Mouse (Mus musculus) limb, embryonic 11.5 days (tissue): ENCODE results near the gene Gm11168. TPM values are rescaled to one million over a fixed set of nuclear protein-coding genes. Genes with fewer than 3 reads are reported as not detected.
"Not testable (repeated sequence)": the region's sequence is repeated elsewhere in the genome, so short reads cannot be mapped to it uniquely, and the experiment has no call there.

Experiments
- ATAC-seq: fragments of 200-750 bp; cut with Nextera tagmentation; 2 replicates; pipeline ENCODE4 v1.8.0; 2017; ENCODE audit warnings: low read depth; ENCODE audit not compliant: insufficient number of reproducible peaks, low FRiP score, low TSS enrichment
- DNase-seq: peaks from one replicate; pipeline ENCODE4 v3.0.0-alpha.2; 2015; ENCODE audit warnings: low spot score
- H3K27ac ChIP-seq: fragments of 300-500 bp; sonication (generic); replicated peaks from 2 replicates; pipeline ENCODE4 v1.5.1; 2014; ENCODE audit warnings: low read depth, mild to moderate bottlenecking, low read length
- H3K27me3 ChIP-seq: fragments of 300-500 bp; sonication (generic); 2 replicates; pipeline ENCODE4 v1.6.1; 2014; ENCODE audit warnings: mild to moderate bottlenecking, low read length, mixed read lengths; ENCODE audit not compliant: control insufficient read depth, insufficient read depth
- H3K36me3 ChIP-seq: fragments of 300-500 bp; sonication (generic); 2 replicates; pipeline ENCODE4 v1.6.1; 2014; ENCODE audit warnings: mild to moderate bottlenecking, low read length, moderate library complexity, mixed read lengths; ENCODE audit not compliant: control insufficient read depth, insufficient read depth
- H3K4me1 ChIP-seq: fragments of 300-500 bp; sonication (generic); 2 replicates; pipeline ENCODE4 v1.6.1; 2014; ENCODE audit warnings: low read length, mixed read lengths; ENCODE audit not compliant: control insufficient read depth, insufficient read depth
- H3K4me2 ChIP-seq: fragments of 300-500 bp; sonication (generic); 2 replicates; pipeline ENCODE4 v1.6.1; 2014; ENCODE audit warnings: low read depth, mild to moderate bottlenecking, moderate library complexity; ENCODE audit not compliant: severe bottlenecking
- H3K4me3 ChIP-seq: fragments of 300-500 bp; sonication (generic); 2 replicates; pipeline ENCODE4 v1.5.1; 2014; ENCODE audit warnings: low read depth, low read length
- H3K9ac ChIP-seq: fragments of 300-500 bp; sonication (generic); 2 replicates; pipeline ENCODE4 v1.6.1; 2014; ENCODE audit warnings: mild to moderate bottlenecking, low read length
- H3K9me3 ChIP-seq: fragments of 300-500 bp; sonication (generic); 2 replicates; pipeline ENCODE4 v1.6.1; 2016; ENCODE audit warnings: low read length; ENCODE audit not compliant: control insufficient read depth
- WGBS: fragments of 180-500 bp; shearing (Covaris S2); extraction: QIAGEN DNeasy Blood & Tissue Kit; methylation state at CpG from one replicate; pipeline ENCODE4 v1.1.7; 2014; 5-methylcytosine and 5-hydroxymethylcytosine counted together
- microRNA-seq: library from miRNA; unstranded; fragments of <30 nt; microRNA quantifications from one replicate; pipeline ENCODE4, GENCODE M21; 2016
- polyA plus RNA-seq: library from polyadenylated mRNA; unstranded; fragments of >200 nt; fragmentation: Nextera tagmentation; extraction: Ambion mirVana; gene quantifications from 2 replicates; pipeline ENCODE4 v1.2.1, GENCODE M21; 2014

Gene Gm11168
- polyA plus RNA-seq, 1 experiment from 2014 or later = not detected

DNA sequence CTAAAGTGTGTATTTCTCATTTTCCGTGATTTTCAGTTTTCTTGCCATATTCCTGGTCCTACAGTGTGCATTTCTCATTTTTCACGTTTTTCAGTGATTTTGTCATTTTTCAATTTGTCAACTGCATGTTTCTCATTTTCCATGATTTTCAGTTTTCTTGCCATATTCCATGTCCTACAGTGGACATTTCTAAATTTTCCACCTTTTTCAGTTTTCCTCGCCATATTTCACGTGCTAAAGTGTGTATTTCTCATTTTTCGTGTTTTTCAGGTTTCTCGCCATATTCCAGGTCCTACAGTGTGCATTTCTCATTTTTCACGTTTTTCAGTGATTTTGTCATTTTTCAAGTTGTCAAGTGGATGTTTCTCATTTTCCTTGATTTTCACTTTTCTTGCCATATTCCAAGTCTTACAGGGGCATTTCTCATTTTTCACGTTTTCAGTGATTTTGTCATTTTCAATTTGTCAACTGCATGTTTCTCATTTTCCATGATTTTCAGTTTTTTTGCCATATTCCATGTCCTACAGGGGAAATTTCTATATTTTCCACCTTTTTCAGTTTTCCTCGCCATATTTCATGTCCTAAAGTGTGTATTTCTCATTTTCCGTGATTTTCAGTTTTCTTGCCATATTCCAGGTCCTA, 27.7 kb downstream of the Gm11168 start:
- 69% methylated on average over 2 of the region's 10 CpGs for WGBS
- not testable (repeated sequence) for H3K9me3 ChIP-seq, H3K4me2 ChIP-seq, ATAC-seq, H3K27me3 ChIP-seq, H3K4me3 ChIP-seq, H3K36me3 ChIP-seq, H3K27ac ChIP-seq, H3K4me1 ChIP-seq, H3K9ac ChIP-seq
- peak; percentile 83 for DNase-seq

DNA sequence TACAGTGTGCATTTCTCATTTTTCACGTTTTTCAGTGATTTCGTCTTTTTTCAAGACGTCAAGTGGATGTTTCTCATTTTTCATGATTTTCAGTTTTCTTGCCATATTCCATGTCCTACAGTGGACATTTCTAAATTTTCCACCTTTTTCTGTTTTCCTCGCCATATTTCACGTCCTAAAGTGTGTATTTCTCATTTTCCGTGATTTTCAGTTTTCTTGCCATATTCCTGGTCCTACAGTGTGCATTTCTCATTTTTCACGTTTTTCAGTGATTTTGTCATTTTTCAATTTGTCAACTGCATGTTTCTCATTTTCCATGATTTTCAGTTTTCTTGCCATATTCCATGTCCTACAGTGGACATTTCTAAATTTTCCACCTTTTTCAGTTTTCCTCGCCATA, 31.2 kb downstream of the Gm11168 start, which contains the start of gene Gm17535:
TSS of gene Gm17535 (plus strand) at position 301 of the 400 bp plus-strand sequence.
- WGBS = no CpG with 5 or more reads among the region's 8 CpGs
- H3K9me3 ChIP-seq, H3K27me3 ChIP-seq, H3K27ac ChIP-seq, H3K4me2 ChIP-seq, H3K36me3 ChIP-seq, H3K9ac ChIP-seq, H3K4me3 ChIP-seq, DNase-seq, ATAC-seq, H3K4me1 ChIP-seq: not testable (repeated sequence)

DNA sequence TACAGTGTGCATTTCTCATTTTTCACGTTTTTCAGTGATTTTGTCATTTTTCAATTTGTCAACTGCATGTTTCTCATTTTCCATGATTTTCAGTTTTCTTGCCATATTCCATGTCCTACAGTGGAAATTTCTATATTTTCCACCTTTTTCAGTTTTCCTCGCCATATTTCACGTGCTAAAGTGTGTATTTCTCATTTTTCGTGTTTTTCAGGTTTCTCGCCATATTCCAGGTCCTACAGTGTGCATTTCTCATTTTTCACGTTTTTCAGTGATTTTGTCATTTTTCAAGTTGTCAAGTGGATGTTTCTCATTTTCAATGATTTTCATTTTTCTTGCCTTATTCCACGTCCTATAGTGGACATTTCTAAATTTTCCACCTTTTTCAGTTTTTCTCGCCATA, 33.4 kb downstream of the Gm11168 start, which contains the start of gene Gm10715:
TSS of gene Gm10715 (plus strand) at position 301 of the 400 bp plus-strand sequence.
- not testable (repeated sequence) for DNase-seq, H3K27ac ChIP-seq, H3K4me2 ChIP-seq, H3K4me1 ChIP-seq, H3K27me3 ChIP-seq, H3K36me3 ChIP-seq, ATAC-seq, H3K9ac ChIP-seq, H3K9me3 ChIP-seq, H3K4me3 ChIP-seq
- WGBS = 76% methylated on average over 6 of the region's 8 CpGs

DNA sequence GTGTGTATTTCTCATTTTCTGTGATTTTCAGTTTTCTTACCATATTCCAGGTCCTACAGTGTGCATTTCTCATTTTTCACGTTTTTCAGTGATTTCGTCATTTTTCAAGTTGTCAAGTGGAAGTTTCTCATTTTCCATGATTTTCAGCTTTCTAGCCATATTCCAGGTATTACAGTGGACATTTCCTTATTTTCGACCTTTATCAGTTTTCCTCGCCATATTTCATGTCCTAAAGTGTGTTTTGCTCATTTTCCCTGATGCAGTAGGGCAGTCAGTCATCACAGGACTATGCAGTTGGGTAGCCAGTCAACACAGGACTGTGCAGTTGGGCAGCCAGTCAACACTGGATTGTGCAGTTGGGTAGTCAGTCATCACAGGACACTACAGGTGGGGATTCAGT, 35.0 kb downstream of the Gm11168 start:
- not testable (repeated sequence) for H3K36me3 ChIP-seq, H3K9ac ChIP-seq, H3K27me3 ChIP-seq, H3K9me3 ChIP-seq, DNase-seq, H3K27ac ChIP-seq, H3K4me1 ChIP-seq, H3K4me2 ChIP-seq, H3K4me3 ChIP-seq, ATAC-seq
- 68% methylated on average over 4 of the region's 4 CpGs for WGBS

Small RNAs within 50 kb of the gene (microRNA-seq; reads per million reads assigned to microRNA genes)
- not detected for gene Mir101c

Other genes starting within 250 kb of the Gm11168 start
- not detected in 2 replicates for gene Gm10722, start 2.4 kb upstream of the Gm11168 start, polyA plus RNA-seq
- not detected in 2 replicates for gene Gm10721, start 9.8 kb downstream of the Gm11168 start, polyA plus RNA-seq
- not detected in 2 replicates for gene Gm10720, start 12.3 kb downstream of the Gm11168 start, polyA plus RNA-seq
- not detected in 2 replicates for gene Gm10719, start 14.1 kb downstream of the Gm11168 start, polyA plus RNA-seq
- not detected in 2 replicates for gene Gm10718, start 20.2 kb downstream of the Gm11168 start, polyA plus RNA-seq
- not detected in 2 replicates for gene Gm10717, start 22.1 kb downstream of the Gm11168 start, polyA plus RNA-seq
- gene Gm17535, start 31.3 kb downstream of the Gm11168 start, polyA plus RNA-seq = not detected in 2 replicates
- gene Gm10715, start 33.5 kb downstream of the Gm11168 start, polyA plus RNA-seq = not detected in 2 replicates